Mouse (Mus musculus) megakaryocyte, embryonic 14.5 days (primary cell): ENCODE results near the gene Dnajb6.

ENCODE experiments used
- FLI1 ChIP-seq: IDR thresholded peaks from 2 replicates; pipeline ENCODE4 v1.6.1; 2012; ENCODE audit warnings: low read length, inconsistent platforms, mixed read lengths
- GATA1 ChIP-seq: IDR thresholded peaks from 3 replicates; pipeline ENCODE4 v1.6.1; 2012; ENCODE audit warnings: mixed read lengths, low read length, inconsistent platforms, borderline replicate concordance

GRCm38 (mm10) chr5:29816523-29817242 is 81.2 kb downstream of the Dnajb6 start:
- no peak for TF ChIP-seq FLI1
- no peak for TF ChIP-seq GATA1
